Mouse (Mus musculus): ENCODE data around the gene Dmrtc1a. TPM values are rescaled to one million over a fixed set of nuclear protein-coding genes. Genes with fewer than 3 reads are reported as not detected.
"Not testable (repeated sequence)": the region's sequence is repeated elsewhere in the genome, so short reads cannot be mapped to it uniquely, and the experiment has no call there.

The Dmrtc1a gene
- 1.4 and 2.4 TPM in 2 replicates for polyA plus RNA-seq (2014; fragmentation: Nextera tagmentation; extraction: Ambion mirVana)

- not testable (repeated sequence) for ATAC-seq (ENCODE audit: low FRiP score); H3K9ac ChIP-seq; DNase-seq (ENCODE audit: low spot score); H3K4me3 ChIP-seq (replicated peaks; ENCODE audit: low read length); H3K27ac ChIP-seq; H3K36me3 ChIP-seq (replicated peaks; ENCODE audit: control insufficient read depth, insufficient read depth); H3K4me1 ChIP-seq (replicated peaks; ENCODE audit: control insufficient read depth, insufficient read depth, low read length); H3K4me2 ChIP-seq (replicated peaks); H3K9me3 ChIP-seq (ENCODE audit: control insufficient read depth, low read length)
- 0 out of 2 replicates have a peak, but pooled peaks cover 16% of the 10 kb centered on the region for H3K27me3 ChIP-seq (ENCODE audit: control insufficient read depth, insufficient read depth, low read length)
- 84% methylated on average over 6 of the region's 9 CpGs for WGBS
Observed at GRCm38 (mm10) chrX:102908587-102908986, at the start of gene Dmrtc1a, which contains the start of gene 1700011M02Rik. Dmrtc1a (minus strand) TSS chrX:102908687. 1700011M02Rik (plus strand) TSS chrX:102908905.

DNA sequence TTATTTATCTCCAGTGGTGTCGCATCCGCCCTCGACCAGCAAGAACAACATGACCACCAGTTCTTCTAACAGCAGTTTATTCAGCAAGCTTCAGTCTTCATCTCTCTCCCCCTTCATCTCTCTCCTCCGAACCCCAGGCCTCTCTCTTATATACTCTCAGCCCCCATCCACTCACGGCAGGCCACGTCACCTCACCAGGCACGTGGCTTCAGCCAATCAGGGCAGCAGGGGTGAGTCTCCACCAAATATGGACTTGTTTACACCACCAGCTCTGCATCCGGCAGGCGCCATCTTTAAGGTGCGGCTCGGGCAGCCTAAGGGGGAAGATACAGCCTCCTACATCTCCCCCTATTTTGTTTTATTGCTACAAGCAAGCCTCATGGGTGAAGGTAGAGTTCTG, 41.6 kb upstream of the Dmrtc1a start:
- ATAC-seq (ENCODE audit: low FRiP score), result not testable (repeated sequence)

GRCm38 (mm10) chrX:102936743-102937142, 28.3 kb upstream of the Dmrtc1a start:
- Histone ChIP-seq H3K27me3 (ENCODE audit: control insufficient read depth, insufficient read depth, low read length) (peaks cover 17% of the 10 kb centered on the region; the same call in 1 of the 2 replicates), H3K36me3 (replicated peaks; ENCODE audit: control insufficient read depth, insufficient read depth) (no peaks in the 10 kb centered on the region), H3K4me2 (replicated peaks) (no peak overlapping the region), H3K4me3 (replicated peaks; ENCODE audit: low read length) (no peak overlapping the region), H3K27ac (no peak overlapping the region), H3K9ac (no peak overlapping the region), H3K9me3 (ENCODE audit: control insufficient read depth, low read length) (no peaks in the 10 kb centered on the region), H3K4me1 (replicated peaks; ENCODE audit: control insufficient read depth, insufficient read depth, low read length) (no peaks in the 10 kb centered on the region)
- 76% methylated on average over 5 of the region's 5 CpGs for WGBS
- DNase-seq (ENCODE audit: low spot score), result no peak
- no peak for ATAC-seq (ENCODE audit: low FRiP score)

More for the DNA sequence above, 41.6 kb upstream of the Dmrtc1a start:
- not testable (repeated sequence) for H3K27ac ChIP-seq; H3K9ac ChIP-seq; H3K4me1 ChIP-seq (replicated peaks; ENCODE audit: control insufficient read depth, insufficient read depth, low read length); H3K27me3 ChIP-seq (ENCODE audit: control insufficient read depth, insufficient read depth, low read length); H3K36me3 ChIP-seq (replicated peaks; ENCODE audit: control insufficient read depth, insufficient read depth); DNase-seq (ENCODE audit: low spot score); H3K4me2 ChIP-seq (replicated peaks); H3K4me3 ChIP-seq (replicated peaks; ENCODE audit: low read length); H3K9me3 ChIP-seq (ENCODE audit: control insufficient read depth, low read length)
- 90% methylated on average over 11 of the region's 11 CpGs for WGBS

- Histone ChIP-seq H3K36me3 (replicated peaks; ENCODE audit: control insufficient read depth, insufficient read depth) (no peaks in the 10 kb centered on the region), H3K27ac (no peak overlapping the region), H3K4me2 (replicated peaks) (peak overlapping the region; percentile 63), H3K27me3 (ENCODE audit: control insufficient read depth, insufficient read depth, low read length) (peaks cover 17% of the 10 kb centered on the region; the same call in 1 of the 2 replicates), H3K9ac (peak overlapping the region; percentile 76; the same call in 1 of the 2 replicates), H3K4me1 (replicated peaks; ENCODE audit: control insufficient read depth, insufficient read depth, low read length) (no peaks in the 10 kb centered on the region), H3K4me3 (replicated peaks; ENCODE audit: low read length) (peak overlapping the region; percentile 51), H3K9me3 (ENCODE audit: control insufficient read depth, low read length) (no peaks in the 10 kb centered on the region)
- DNase-seq (ENCODE audit: low spot score) (no peak), ATAC-seq (ENCODE audit: low FRiP score) (no peak)
- WGBS, result 61% methylated on average over 8 of the region's 8 CpGs
Observed at GRCm38 (mm10) chrX:102934395-102934764, 25.9 kb upstream of the Dmrtc1a start.

- Histone ChIP-seq H3K4me2 (replicated peaks) (peak overlapping the region; percentile 63), H3K27ac (peak overlapping the region; percentile 54; the same call in 1 of the 2 replicates), H3K9me3 (ENCODE audit: control insufficient read depth, low read length) (no peaks in the 10 kb centered on the region), H3K4me3 (replicated peaks; ENCODE audit: low read length) (peak overlapping the region; percentile 51), H3K27me3 (ENCODE audit: control insufficient read depth, insufficient read depth, low read length) (peaks cover 17% of the 10 kb centered on the region; the same call in 1 of the 2 replicates), H3K9ac (peak overlapping the region; percentile 76), H3K36me3 (replicated peaks; ENCODE audit: control insufficient read depth, insufficient read depth) (no peaks in the 10 kb centered on the region), H3K4me1 (replicated peaks; ENCODE audit: control insufficient read depth, insufficient read depth, low read length) (no peaks in the 10 kb centered on the region)
- 18% methylated on average over 40 of the region's 68 CpGs for WGBS
- peak; percentile 82 for ATAC-seq (ENCODE audit: low FRiP score)
- DNase-seq (ENCODE audit: low spot score), result peak; percentile 50
Observed at GRCm38 (mm10) chrX:102933571-102934394, 25.3 kb upstream of the Dmrtc1a start.

DNA sequence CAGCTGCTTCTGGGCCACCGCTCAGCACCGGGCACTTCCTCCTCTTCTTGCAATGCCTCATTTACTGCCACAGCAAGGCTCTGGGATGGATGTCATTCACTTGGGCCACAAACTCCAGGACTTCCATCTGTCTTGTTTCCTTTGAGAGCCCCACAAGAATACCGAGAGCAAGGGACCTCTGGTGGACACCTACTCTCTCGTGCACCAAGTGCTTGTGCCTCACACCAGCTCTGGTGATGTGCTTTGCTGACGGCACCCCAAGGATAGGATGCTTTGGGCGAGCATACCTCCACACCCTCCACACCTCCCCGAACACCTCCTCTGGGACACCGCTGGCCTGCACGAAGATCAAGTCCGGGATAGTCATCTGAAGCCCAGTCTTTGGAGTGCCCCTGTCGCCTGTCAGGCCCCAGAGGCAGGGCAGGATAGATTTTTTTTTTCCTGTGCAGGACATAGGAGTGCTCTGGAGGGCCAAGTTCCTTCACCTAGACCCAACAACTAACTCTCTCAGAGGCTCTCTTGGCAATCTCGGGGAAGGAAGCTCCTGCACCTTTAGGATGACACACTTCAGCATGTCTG, 24.6 kb upstream of the Dmrtc1a start:
- H3K9ac ChIP-seq, result peak overlapping the region; percentile 76
- H3K27ac ChIP-seq, result no peak overlapping the region; the same call in 1 of the 2 replicates
- WGBS, result 41% methylated on average over 12 of the region's 12 CpGs
- peak overlapping the region; percentile 51 for H3K4me3 ChIP-seq (replicated peaks; ENCODE audit: low read length)
- peak overlapping the region; percentile 63 for H3K4me2 ChIP-seq (replicated peaks)
- ATAC-seq (ENCODE audit: low FRiP score), result no peak
- peaks cover 17% of the 10 kb centered on the region; the same call in 1 of the 2 replicates for H3K27me3 ChIP-seq (ENCODE audit: control insufficient read depth, insufficient read depth, low read length)
- no peaks in the 10 kb centered on the region for H3K9me3 ChIP-seq (ENCODE audit: control insufficient read depth, low read length)
- no peak for DNase-seq (ENCODE audit: low spot score)
- no peaks in the 10 kb centered on the region for H3K36me3 ChIP-seq (replicated peaks; ENCODE audit: control insufficient read depth, insufficient read depth)
- no peaks in the 10 kb centered on the region for H3K4me1 ChIP-seq (replicated peaks; ENCODE audit: control insufficient read depth, insufficient read depth, low read length)

GRCm38 (mm10) chrX:102928072-102928471, 19.6 kb upstream of the Dmrtc1a start, which contains the start of gene 1700018G05Rik:
1700018G05Rik (plus strand) TSS chrX:102928372.
- not testable (repeated sequence) for ATAC-seq (ENCODE audit: low FRiP score); DNase-seq (ENCODE audit: low spot score)

DNA sequence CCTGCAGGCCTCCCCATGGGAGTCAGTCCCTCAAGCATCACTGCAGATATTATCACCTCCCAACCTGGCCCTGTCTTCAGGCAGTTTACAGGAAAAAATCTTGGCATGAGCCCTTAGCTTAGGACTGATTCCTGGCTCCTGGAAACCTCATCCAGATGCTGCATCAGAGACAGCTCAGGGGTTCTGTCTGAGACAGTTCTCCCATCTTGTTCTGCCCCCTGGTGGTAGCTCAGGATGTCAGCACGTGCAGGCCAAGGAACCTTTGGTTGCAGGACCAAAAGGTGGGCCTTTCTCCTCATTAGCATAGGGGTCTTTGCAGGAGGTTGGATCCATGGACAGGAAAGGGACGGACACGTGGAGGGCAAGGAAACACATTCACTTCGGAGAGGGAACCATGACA, 18.2 kb upstream of the Dmrtc1a start:
- H3K4me1 ChIP-seq (replicated peaks; ENCODE audit: control insufficient read depth, insufficient read depth, low read length); H3K27ac ChIP-seq; H3K36me3 ChIP-seq (replicated peaks; ENCODE audit: control insufficient read depth, insufficient read depth); H3K9ac ChIP-seq; H3K9me3 ChIP-seq (ENCODE audit: control insufficient read depth, low read length); H3K4me2 ChIP-seq (replicated peaks); H3K4me3 ChIP-seq (replicated peaks; ENCODE audit: low read length); H3K27me3 ChIP-seq (ENCODE audit: control insufficient read depth, insufficient read depth, low read length): not testable (repeated sequence)
- peak; percentile 62; the same call in 1 of the 2 replicates for ATAC-seq (ENCODE audit: low FRiP score)
- peak; percentile 50 for DNase-seq (ENCODE audit: low spot score)
- WGBS, result 14% methylated on average over 4 of the region's 4 CpGs

More at GRCm38 (mm10) chrX:102928072-102928471, 19.6 kb upstream of the Dmrtc1a start, which contains the start of gene 1700018G05Rik:
- 89% methylated on average over 6 of the region's 6 CpGs for WGBS
- not testable (repeated sequence) for H3K9ac ChIP-seq; H3K4me2 ChIP-seq (replicated peaks); H3K27me3 ChIP-seq (ENCODE audit: control insufficient read depth, insufficient read depth, low read length); H3K27ac ChIP-seq; H3K4me1 ChIP-seq (replicated peaks; ENCODE audit: control insufficient read depth, insufficient read depth, low read length); H3K9me3 ChIP-seq (ENCODE audit: control insufficient read depth, low read length); H3K4me3 ChIP-seq (replicated peaks; ENCODE audit: low read length); H3K36me3 ChIP-seq (replicated peaks; ENCODE audit: control insufficient read depth, insufficient read depth)

- not testable (repeated sequence) for H3K9ac ChIP-seq; H3K27ac ChIP-seq; H3K4me1 ChIP-seq (replicated peaks; ENCODE audit: control insufficient read depth, insufficient read depth, low read length); ATAC-seq (ENCODE audit: low FRiP score); H3K36me3 ChIP-seq (replicated peaks; ENCODE audit: control insufficient read depth, insufficient read depth); H3K4me2 ChIP-seq (replicated peaks); H3K27me3 ChIP-seq (ENCODE audit: control insufficient read depth, insufficient read depth, low read length); H3K4me3 ChIP-seq (replicated peaks; ENCODE audit: low read length); DNase-seq (ENCODE audit: low spot score); H3K9me3 ChIP-seq (ENCODE audit: control insufficient read depth, low read length)
- WGBS, result 77% methylated on average over 1 of the region's 1 CpGs
Observed at GRCm38 (mm10) chrX:102914823-102915222, 6.3 kb upstream of the Dmrtc1a start.
